Mouse (Mus musculus): ENCODE data around the gene Dlx4.

Dlx4 gene

DNA sequence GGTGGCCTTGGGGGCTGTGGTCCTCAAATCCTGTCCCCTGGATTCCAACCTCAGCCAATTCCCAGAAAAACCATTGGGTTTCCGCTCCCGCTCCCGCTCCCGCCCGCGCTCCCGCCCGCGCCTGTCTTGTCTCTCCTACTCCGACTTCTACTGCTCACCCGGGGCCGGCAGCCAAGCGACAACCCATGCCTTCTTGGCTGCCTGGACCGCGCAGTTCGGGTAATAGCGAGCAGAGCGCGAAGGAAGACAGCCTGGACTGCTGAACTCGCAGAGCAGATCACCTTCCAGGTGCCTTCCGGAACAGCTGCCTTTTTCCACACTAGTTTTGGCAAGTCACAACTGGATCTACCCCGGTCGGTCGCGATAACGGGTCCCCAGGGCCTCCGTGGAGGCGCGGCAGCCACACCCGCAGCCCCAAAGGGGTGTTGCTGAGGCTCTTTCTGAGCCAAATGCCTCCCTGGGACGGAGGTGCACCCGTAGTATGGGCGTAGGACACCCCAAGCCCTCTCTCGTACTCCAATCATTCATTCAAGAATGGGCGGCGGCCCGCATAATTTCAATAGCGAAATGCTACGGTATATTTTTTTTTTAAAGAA lies 3.0 kb downstream of the Dlx4 start:
- DNase-seq (ENCODE audit: extremely low read depth, low read depth) = no peak

DNA sequence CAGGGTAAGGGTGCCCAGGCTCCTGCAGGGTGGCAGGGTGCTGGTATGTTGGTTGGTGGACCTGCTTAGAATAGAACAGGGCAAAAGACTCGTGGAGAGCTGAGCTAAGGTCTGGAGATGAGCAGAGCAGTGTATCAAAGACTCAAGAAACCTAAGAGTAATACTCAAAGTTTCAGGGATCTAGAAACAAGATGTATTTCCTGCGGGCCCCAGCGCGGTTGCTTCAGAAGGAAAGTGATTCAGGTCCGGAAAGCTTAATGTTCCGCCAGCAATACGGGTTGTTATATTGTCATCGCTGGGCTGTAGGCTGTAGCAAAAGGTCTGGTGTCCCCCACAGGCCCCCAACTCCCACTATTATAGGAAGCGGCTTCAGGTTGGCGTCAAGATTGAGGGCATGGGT lies 3.8 kb downstream of the Dlx4 start:
- DNase-seq (ENCODE audit: extremely low read depth, low read depth) = no peak

- no peak for DNase-seq (ENCODE audit: extremely low read depth, low read depth)
Measured at GRCm38 (mm10) chr11:95139871-95140270, 6.2 kb downstream of the Dlx4 start.

GRCm38 (mm10) chr11:95137281-95137680 lies 8.8 kb downstream of the Dlx4 start:
- no peak for DNase-seq (ENCODE audit: extremely low read depth, low read depth)

DNA sequence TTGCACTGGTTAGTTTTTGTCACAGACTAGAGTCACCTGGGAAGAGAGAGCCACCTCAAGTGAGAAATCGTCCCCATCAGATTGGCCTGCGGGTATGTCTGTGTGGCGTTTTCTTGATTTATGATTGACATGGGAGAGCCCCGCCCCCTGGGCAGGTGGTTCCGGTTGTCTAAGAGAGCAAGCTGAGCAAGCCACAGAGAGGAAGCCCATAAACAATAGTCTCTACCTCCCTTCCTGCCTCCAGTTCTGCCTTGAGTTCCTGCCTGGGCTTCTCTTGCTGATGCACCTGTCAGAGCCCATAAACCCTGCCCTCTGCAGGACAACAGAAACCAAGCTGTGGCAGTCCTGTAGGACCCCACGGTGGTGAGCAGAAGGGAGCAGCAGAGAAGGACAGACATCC lies 12.7 kb downstream of the Dlx4 start:
- DNase-seq (ENCODE audit: extremely low read depth, low read depth) = no peak

DNA sequence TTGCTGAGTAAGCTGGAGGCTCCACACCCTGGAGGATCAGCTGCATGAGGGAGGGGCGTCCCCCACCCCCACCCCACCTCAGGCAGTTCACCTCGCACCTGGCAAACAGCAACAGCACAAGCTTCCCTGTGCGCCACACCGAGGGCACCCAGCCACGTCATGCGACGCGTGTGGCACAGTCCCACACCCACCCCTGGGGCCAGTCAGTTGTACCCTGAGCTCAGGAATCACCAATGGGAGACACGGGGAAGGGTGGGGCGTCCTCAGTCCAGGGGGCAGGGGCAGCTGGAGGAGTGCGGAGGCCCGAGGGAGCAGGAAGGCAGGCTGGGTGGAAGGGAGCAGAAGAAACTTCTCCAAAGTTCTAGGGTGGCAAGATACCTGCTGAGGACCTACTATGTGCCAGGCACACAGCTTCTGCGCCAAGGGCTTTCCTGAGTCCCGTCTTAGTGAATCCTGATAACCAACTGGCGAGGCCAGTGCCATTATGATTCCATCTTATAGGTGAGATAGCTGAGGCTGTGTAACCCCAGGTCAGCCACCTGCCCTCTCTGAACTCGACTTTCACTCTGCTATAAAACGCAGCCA lies 15.3 kb downstream of the Dlx4 start:
- no peak for DNase-seq (ENCODE audit: extremely low read depth, low read depth)

GRCm38 (mm10) chr11:95128359-95128758 lies 17.7 kb downstream of the Dlx4 start:
- DNase-seq (ENCODE audit: extremely low read depth, low read depth) = no peak

DNA sequence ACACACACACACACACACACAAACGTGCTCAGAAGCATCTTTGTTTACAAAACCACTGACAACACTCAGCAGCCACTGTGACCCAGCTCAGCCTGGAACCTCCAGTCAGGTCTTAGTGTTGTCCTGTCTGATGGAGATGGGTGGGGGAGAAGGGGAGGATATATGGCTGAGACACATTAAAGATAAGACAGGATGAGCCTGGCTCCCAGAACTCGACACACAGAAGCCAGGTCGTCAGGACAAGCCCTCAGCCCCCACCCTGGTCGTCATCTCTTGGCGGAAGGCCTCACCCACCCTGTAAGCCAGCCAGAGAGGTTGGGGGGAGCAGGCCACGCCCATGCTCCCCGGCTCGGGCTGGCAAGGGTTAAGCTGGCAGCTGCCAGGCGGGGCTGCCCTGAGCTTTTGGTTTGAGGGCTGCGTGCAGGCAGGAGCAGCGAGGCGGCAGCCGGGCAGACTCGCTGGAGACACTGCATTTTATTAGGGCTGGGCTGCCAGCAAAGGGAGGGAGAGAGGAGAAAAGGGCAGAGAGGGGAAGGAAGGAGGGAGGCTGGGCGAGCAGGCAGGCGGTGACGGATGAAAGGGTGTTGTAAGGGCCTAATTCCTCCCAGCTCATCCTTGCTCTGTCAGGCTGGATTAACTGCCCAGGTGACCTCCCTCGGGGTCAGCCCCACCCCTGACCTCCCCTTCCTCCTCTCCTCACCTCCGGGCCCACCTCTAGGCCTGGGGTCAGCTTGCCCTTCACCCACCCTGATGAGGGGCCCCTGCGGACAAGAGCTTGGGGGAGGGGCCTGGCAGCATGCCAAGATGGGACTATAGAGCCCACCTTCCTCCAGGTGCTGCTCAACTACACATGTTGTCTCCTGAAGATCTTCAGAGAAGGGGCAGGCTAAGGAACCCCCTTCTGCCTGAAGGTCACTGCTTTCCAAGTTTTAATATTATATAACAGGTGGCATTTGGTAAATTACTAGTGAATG lies 19.5 kb downstream of the Dlx4 start:
- no peak for DNase-seq (ENCODE audit: extremely low read depth, low read depth)

- DNase-seq (ENCODE audit: extremely low read depth, low read depth) = no peak
Measured at GRCm38 (mm10) chr11:95125366-95125948, 20.6 kb downstream of the Dlx4 start.

DNA sequence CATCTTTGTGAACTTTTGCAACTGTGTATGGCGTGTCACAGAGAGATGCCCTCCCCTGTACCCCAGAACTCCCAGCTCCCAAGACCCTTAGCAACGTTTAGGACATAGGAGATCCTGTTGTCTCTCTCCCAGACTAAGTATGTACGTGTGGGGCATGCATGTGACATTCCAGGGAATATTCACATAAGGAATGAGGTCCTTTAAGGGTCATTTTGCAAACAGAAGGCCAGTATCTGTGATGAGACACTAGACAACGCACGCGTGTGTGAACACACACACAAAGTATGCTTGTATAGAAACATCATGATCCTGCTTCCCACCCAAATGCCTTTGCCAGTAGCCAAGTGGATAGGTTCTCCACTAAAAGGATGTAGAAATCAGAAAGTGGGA lies 24.0 kb downstream of the Dlx4 start:
- no peak for DNase-seq (ENCODE audit: extremely low read depth, low read depth)

- DNase-seq (ENCODE audit: extremely low read depth, low read depth) = no peak
Measured at GRCm38 (mm10) chr11:95121161-95122099, 24.6 kb downstream of the Dlx4 start.

DNA sequence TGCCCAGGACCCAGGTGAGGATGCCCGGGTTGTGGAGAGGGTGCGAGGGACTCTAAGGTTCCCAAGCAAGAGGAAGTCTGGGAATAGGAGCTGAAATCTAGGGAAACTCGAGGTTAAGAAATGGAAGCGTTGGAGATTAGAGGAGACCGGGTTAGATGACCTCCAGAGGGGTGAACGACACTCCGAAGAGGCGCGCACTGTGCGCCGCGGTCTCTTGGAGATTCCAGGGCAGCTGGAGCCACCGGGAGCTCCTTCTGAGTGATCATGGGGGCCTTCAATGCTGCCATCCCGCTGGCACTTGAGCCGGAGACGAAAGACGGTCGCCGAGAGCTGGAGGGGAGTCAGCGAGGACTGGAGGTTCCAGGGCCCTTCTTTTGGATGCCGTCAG lies 25.4 kb downstream of the Dlx4 start:
- no peak for DNase-seq (ENCODE audit: extremely low read depth, low read depth)

GRCm38 (mm10) chr11:95119990-95120632 lies 26.0 kb downstream of the Dlx4 start, which contains the start of gene Dlx3:
Gene Dlx3 (plus strand): TSS chr11:95120119.
- DNase-seq (ENCODE audit: extremely low read depth, low read depth) = no peak

- DNase-seq (ENCODE audit: extremely low read depth, low read depth) = no peak
Measured at GRCm38 (mm10) chr11:95118505-95118904, 27.6 kb downstream of the Dlx4 start.

DNA sequence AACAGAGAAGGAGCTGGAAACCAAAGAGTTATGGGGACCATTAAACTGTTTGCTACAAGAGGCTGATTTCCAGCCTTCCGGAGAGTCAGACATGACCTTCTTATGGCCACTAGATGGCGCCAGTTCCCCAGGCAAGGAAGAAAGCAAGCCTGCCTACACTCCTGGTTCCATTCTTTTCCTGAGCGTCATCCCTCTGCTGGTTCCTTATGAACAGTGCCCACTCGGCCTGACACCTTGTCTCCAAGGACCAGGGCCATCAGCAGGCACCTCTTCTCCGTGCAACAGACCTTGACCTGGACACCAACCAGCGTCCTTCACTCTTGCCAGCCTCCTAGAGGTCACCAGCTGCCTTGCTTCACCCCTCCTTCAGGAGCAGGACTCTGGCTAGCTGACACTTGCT lies 29.0 kb downstream of the Dlx4 start:
- DNase-seq (ENCODE audit: extremely low read depth, low read depth) = peak; percentile 38

- no peak for DNase-seq (ENCODE audit: extremely low read depth, low read depth)
Measured at GRCm38 (mm10) chr11:95110081-95110480, 36.0 kb downstream of the Dlx4 start.

DNA sequence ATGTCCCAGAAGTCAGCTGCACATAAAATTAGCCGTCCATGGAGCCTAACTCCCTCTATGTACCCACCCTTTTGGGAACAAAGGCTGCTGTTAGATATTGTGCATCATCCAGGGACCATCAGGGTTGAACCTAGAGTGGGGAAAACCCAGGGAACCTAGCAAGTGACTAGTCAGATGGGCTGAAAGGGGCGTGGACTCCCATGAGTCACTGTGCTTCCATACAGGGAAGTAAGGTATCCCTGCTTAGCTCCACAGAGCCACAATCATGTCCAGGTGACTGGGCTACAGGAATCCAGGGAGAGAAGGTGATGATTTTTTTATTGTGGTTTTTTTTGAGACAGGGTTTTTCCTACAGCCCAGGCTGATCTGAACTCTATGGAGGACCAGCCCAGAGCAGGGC lies 37.1 kb downstream of the Dlx4 start:
- DNase-seq (ENCODE audit: extremely low read depth, low read depth) = no peak

- DNase-seq (ENCODE audit: extremely low read depth, low read depth) = peak; percentile 11
Measured at GRCm38 (mm10) chr11:95106440-95107236, 39.4 kb downstream of the Dlx4 start.

GRCm38 (mm10) chr11:95105274-95105874 lies 40.7 kb downstream of the Dlx4 start:
- DNase-seq (ENCODE audit: extremely low read depth, low read depth) = no peak
